In genomic region chr10:59664765-59665164, GRCm38 (mm10) we compare ENCODE assay signal across 27 mouse cellular contexts. TPM values are rescaled to one million over a fixed set of nuclear protein-coding genes. Genes with fewer than 3 reads are reported as not detected.
A peak's percentile ranks its signal among the peaks of the same experiment; 100 is the strongest.
DNase-seq lines count a peak whose midpoint lies in the region; ATAC-seq and TF ChIP-seq lines count a peak whose summit lies in the region.
"Had no signal": no experiment of that assay in that cellular context is flagged by ENCODE, and none has a peak within 500 bp of the region (broad histone marks: within the 10 kb centered on the region; RNA-seq: fewer than 3 reads in every experiment).

No protein-coding gene starts in this region.

- peak; percentile 51; the same call in 1 of the 2 replicates for ATAC-seq in limb, embryonic 13.5 days (ENCODE audit: low FRiP score, low read depth)
- peak; percentile 37; the same call in 1 of the 2 replicates for ATAC-seq in limb, embryonic 14.5 days (ENCODE audit: low FRiP score, low read depth)
- ATAC-seq: activated CD4-positive, CD25-positive, alpha-beta regulatory T cell, adult 4 months; CD4-positive, CD25-positive, alpha-beta regulatory T cell, adult 4 months; Patski had no signal

- 59% methylated on average over 2 of the region's 2 CpGs for WGBS in limb, embryonic 13.5 days
- 85% methylated on average over 2 of the region's 2 CpGs for WGBS in limb, embryonic 10.5 days
- 50% methylated on average over 2 of the region's 2 CpGs for WGBS in limb, embryonic 14.5 days

- H3K4me2 ChIP-seq in limb, embryonic 13.5 days (replicated peaks): no peak overlapping the region
- H3K4me2 ChIP-seq in limb, embryonic 14.5 days (replicated peaks; ENCODE audit: low read depth, low read length, severe bottlenecking): no peak overlapping the region
- peak overlapping the region; percentile 68 for H3K4me2 ChIP-seq in myocyte (ENCODE audit: low read depth)

- intact Hi-C loops in left cerebral cortex, postnatal 4 days (cut with DNase I): no loop called here

- peaks cover 33% of the 10 kb centered on the region for H3K4me1 ChIP-seq in limb, embryonic 13.5 days
- no peaks in the 10 kb centered on the region for H3K4me1 ChIP-seq in limb, embryonic 10.5 days
- H3K4me1 ChIP-seq in limb, embryonic 14.5 days (ENCODE audit: control insufficient read depth, insufficient read depth, low read length): peaks cover 19% of the 10 kb centered on the region

- H3K9ac ChIP-seq in limb, embryonic 13.5 days: no peak overlapping the region
- H3K9ac ChIP-seq in limb, embryonic 14.5 days (ENCODE audit: low read depth, low read length, severe bottlenecking): no peak overlapping the region

- H3K79me2 ChIP-seq in C2C12 (ENCODE audit: control insufficient read depth, insufficient read depth) (no peaks in the 10 kb centered on the region), myocyte (ENCODE audit: control insufficient read depth, insufficient read depth) (no peaks in the 10 kb centered on the region)

- no peak overlapping the region for H3K4me3 ChIP-seq in limb, embryonic 13.5 days
- no peak overlapping the region for H3K4me3 ChIP-seq in limb, embryonic 10.5 days
- H3K4me3 ChIP-seq in C2C12 (ENCODE audit: insufficient read depth, poor library complexity, severe bottlenecking): no peak overlapping the region
- H3K4me3 ChIP-seq in limb, embryonic 14.5 days (replicated peaks; ENCODE audit: low read length): no peak overlapping the region
- no peak overlapping the region for H3K4me3 ChIP-seq in myocyte

- H3K9me3 ChIP-seq in limb, embryonic 13.5 days: peaks cover 7% of the 10 kb centered on the region; the same call in 1 of the 2 replicates
- no peaks in the 10 kb centered on the region for H3K9me3 ChIP-seq in limb, embryonic 10.5 days (replicated peaks)
- H3K9me3 ChIP-seq in limb, embryonic 14.5 days (ENCODE audit: control insufficient read depth, low read length): peaks cover 3% of the 10 kb centered on the region; the same call in 1 of the 2 replicates
- H3K9me3 ChIP-seq: G1E had no signal

- DNase-seq in limb, embryonic 10.5 days (ENCODE audit: low spot score): no peak
- DNase-seq in limb, embryonic 14.5 days (ENCODE audit: low spot score): peak; percentile 24
- no peak for DNase-seq in kidney, adult 9 months
- no peak for DNase-seq in thymus, postnatal 36 days
- DNase-seq in left cerebral cortex, postnatal 4 days: no peak
- DNase-seq: adrenal gland, adult 2 months; adrenal gland, adult 8-10 months; adrenal gland, postnatal 10 days; adrenal gland, postnatal 14 days; adrenal gland, postnatal 25 days; adrenal gland, postnatal 36 days; B cell, adult 2 months; cerebellum, adult 11 months; cerebellum, adult 11-12 months; cerebellum, adult 18-20 months had no signal

- no peaks in the 10 kb centered on the region for H3K27me3 ChIP-seq in limb, embryonic 13.5 days
- H3K27me3 ChIP-seq in limb, embryonic 10.5 days (ENCODE audit: low read depth, poor library complexity, severe bottlenecking): no peaks in the 10 kb centered on the region
- H3K27me3 ChIP-seq in C2C12 (ENCODE audit: control insufficient read depth, insufficient read depth, insufficient read length): no peaks in the 10 kb centered on the region
- H3K27me3 ChIP-seq in limb, embryonic 14.5 days (ENCODE audit: control insufficient read depth, insufficient read depth, low read length): no peaks in the 10 kb centered on the region
- no peaks in the 10 kb centered on the region for H3K27me3 ChIP-seq in myocyte (ENCODE audit: control insufficient read depth, insufficient read depth, insufficient read length)
- H3K27me3 ChIP-seq: CH12.LX, Patski had no signal

- TF ChIP-seq POLR2A in limb, embryonic 14.5 days (IDR thresholded peaks at IDR 0.05; ENCODE audit: borderline replicate concordance, extremely low read depth, insufficient read depth, insufficient read length): no peak
- TF ChIP-seq POLR2A in myocyte (IDR thresholded peaks at IDR 0.05; ENCODE audit: insufficient read length, low read depth): no peak

- H3K27ac ChIP-seq in limb, embryonic 13.5 days: no peak overlapping the region
- no peak overlapping the region for H3K27ac ChIP-seq in limb, embryonic 10.5 days
- no peak overlapping the region for H3K27ac ChIP-seq in limb, embryonic 14.5 days (replicated peaks; ENCODE audit: low read depth, low read length)

- H3K79me3 ChIP-seq in C2C12 (ENCODE audit: low read depth): no peaks in the 10 kb centered on the region

- no peak overlapping the region for H3ac ChIP-seq in C2C12 (ENCODE audit: control insufficient read depth, insufficient read length, low read depth)
- H3ac ChIP-seq in myocyte (ENCODE audit: control insufficient read depth, insufficient read length): no peak overlapping the region

- no peaks in the 10 kb centered on the region for H3K36me3 ChIP-seq in limb, embryonic 13.5 days
- no peaks in the 10 kb centered on the region for H3K36me3 ChIP-seq in limb, embryonic 10.5 days
- no peaks in the 10 kb centered on the region for H3K36me3 ChIP-seq in C2C12 (ENCODE audit: control insufficient read depth, insufficient read depth)
- no peaks in the 10 kb centered on the region for H3K36me3 ChIP-seq in limb, embryonic 14.5 days (ENCODE audit: control insufficient read depth, insufficient read depth, low read length)
- H3K36me3 ChIP-seq in myocyte (ENCODE audit: control insufficient read depth, insufficient read depth): no peaks in the 10 kb centered on the region
- H3K36me3 ChIP-seq: G1E had no signal

- no peak for TF ChIP-seq CTCF in C2C12 (IDR thresholded peaks at IDR 0.05; ENCODE audit: control insufficient read depth, insufficient read depth, insufficient read length)

TF ChIP-seq in C2C12, 6 proteins besides CTCF, POLR2A, EP300 and RAD21:
- TF ChIP-seq MAX (IDR thresholded peaks at IDR 0.05) (no peak), CEBPB (IDR thresholded peaks at IDR 0.05; ENCODE audit: low read depth) (no peak), FOSL1 (IDR thresholded peaks at IDR 0.05; ENCODE audit: insufficient read depth, low read length, poor library complexity, severe bottlenecking) (no peak), USF1 (IDR thresholded peaks at IDR 0.05; ENCODE audit: low read depth) (no peak), MYOD1 (IDR thresholded peaks at IDR 0.05; ENCODE audit: control insufficient read depth, insufficient read length, low read depth) (peak; percentile 86), MYOG (IDR thresholded peaks at IDR 0.05; ENCODE audit: control insufficient read depth, extremely low read depth, insufficient read length) (no peak)

TF ChIP-seq in myocyte, 11 proteins besides CTCF, POLR2A, EP300 and RAD21:
- no peak for TF ChIP-seq TCF3 (IDR thresholded peaks at IDR 0.05; ENCODE audit: insufficient read length, low read depth)
- TF ChIP-seq MYOG (IDR thresholded peaks at IDR 0.05; ENCODE audit: control insufficient read depth in 1 of 3, insufficient read depth in 1 of 3, insufficient read length in 2 of 3, low read depth in 2 of 3): no peak
- TF ChIP-seq USF1 (IDR thresholded peaks at IDR 0.05; ENCODE audit: low read depth): no peak
- peak; percentile 57 for TF ChIP-seq TCF12 (IDR thresholded peaks at IDR 0.05; ENCODE audit: insufficient read depth, poor library complexity, severe bottlenecking)
- TF ChIP-seq E2F4 (IDR thresholded peaks at IDR 0.05; ENCODE audit: insufficient read depth): no peak
- TF ChIP-seq MYOD1 (IDR thresholded peaks at IDR 0.05; ENCODE audit: control insufficient read depth in 1 of 3, insufficient read length in 2 of 3, low read depth in 2 of 3): peak; percentile 85 to 90 (median 85)
- no peak for TF ChIP-seq CEBPB (IDR thresholded peaks at IDR 0.05; ENCODE audit: insufficient read depth, poor library complexity, severe bottlenecking)
- no peak for TF ChIP-seq SRF (IDR thresholded peaks at IDR 0.05; ENCODE audit: control insufficient read depth, insufficient read length, low read depth)

RNA-seq across cellular contexts. Expression of gene Micu1, which starts 37.5 kb away (rescaled TPM):
- 93.9 and 96.5 TPM in 2 replicates for polyA plus RNA-seq in limb, embryonic 13.5 days (2015; fragmentation: Nextera tagmentation; extraction: Ambion mirVana)
- polyA plus RNA-seq in limb, embryonic 10.5 days (2016; fragmentation: Nextera tagmentation; extraction: Ambion mirVana): 38.6 and 52.4 TPM in 2 replicates
- 90.2 TPM for polyA plus RNA-seq in C2C12 (2012; fragmentation: generic; extraction: Trizol)
- polyA plus RNA-seq in limb, embryonic 14.5 days (2012; rRNA removed): 93.7 and 95.3 TPM in 2 replicates
- polyA plus RNA-seq in limb, embryonic 14.5 days (2014; fragmentation: Nextera tagmentation; extraction: Ambion mirVana): 81.9 and 86.7 TPM in 2 replicates
- polyA plus RNA-seq in myocyte (2012; fragmentation: generic; extraction: Trizol): 264 TPM
- 10 to 100 TPM; 59.2 to 62.6 TPM for total RNA-seq in left cerebral cortex, postnatal 4 days (2021)

RNA-seq across cellular contexts. Expression of gene Mcu, which starts 48.3 kb away (rescaled TPM):
- polyA plus RNA-seq in limb, embryonic 13.5 days (2015; fragmentation: Nextera tagmentation; extraction: Ambion mirVana): 62.3 and 65.3 TPM in 2 replicates
- polyA plus RNA-seq in limb, embryonic 10.5 days (2016; fragmentation: Nextera tagmentation; extraction: Ambion mirVana): 17.4 and 28.3 TPM in 2 replicates
- 23.3 TPM for polyA plus RNA-seq in C2C12 (2012; fragmentation: generic; extraction: Trizol)
- 34.5 and 37.1 TPM in 2 replicates for polyA plus RNA-seq in limb, embryonic 14.5 days (2012; rRNA removed)
- 54.2 and 56.7 TPM in 2 replicates for polyA plus RNA-seq in limb, embryonic 14.5 days (2014; fragmentation: Nextera tagmentation; extraction: Ambion mirVana)
- polyA plus RNA-seq in myocyte (2012; fragmentation: generic; extraction: Trizol): 82.9 TPM
- 10 to 100 TPM; 64.7 to 70.4 TPM for total RNA-seq in left cerebral cortex, postnatal 4 days (2021)

RNA-seq across cellular contexts. Expression of gene Gm10322, which starts 48.9 kb away (rescaled TPM):
- polyA plus RNA-seq in limb, embryonic 13.5 days (2015; fragmentation: Nextera tagmentation; extraction: Ambion mirVana): not detected in 2 replicates
- not detected in 2 replicates for polyA plus RNA-seq in limb, embryonic 10.5 days (2016; fragmentation: Nextera tagmentation; extraction: Ambion mirVana)
- 0.25 TPM for polyA plus RNA-seq in C2C12 (2012; fragmentation: generic; extraction: Trizol)
- not detected in 2 replicates for polyA plus RNA-seq in limb, embryonic 14.5 days (2012; rRNA removed)
- not detected in 2 replicates for polyA plus RNA-seq in limb, embryonic 14.5 days (2014; fragmentation: Nextera tagmentation; extraction: Ambion mirVana)
- polyA plus RNA-seq in myocyte (2012; fragmentation: generic; extraction: Trizol): 0.37 TPM
- not detected for total RNA-seq in left cerebral cortex, postnatal 4 days (2021)
- total RNA-seq: adrenal gland, adult 18-20 months; adrenal gland, adult 2 months; adrenal gland, adult 8-10 months; adrenal gland, postnatal 10 days; adrenal gland, postnatal 14 days; adrenal gland, postnatal 25 days; adrenal gland, postnatal 36 days; adrenal gland, postnatal 4 days; CH12.LX; ES-E14; G1E had no signal
- polyA plus RNA-seq: activated CD4-positive, CD25-positive, alpha-beta regulatory T cell, adult 4 months; adrenal gland, adult 2 months; brain, embryonic 14.5 days; CD4-positive, CD25-positive, alpha-beta regulatory T cell, adult 4 months; G1E; Patski had no signal
